Mouse (Mus musculus): ENCODE results near the gene Morn1.

Gene Morn1

GRCm38 (mm10) chr4:155163685-155164084, 77.3 kb downstream of the Morn1 start:
- no peak for DNase-seq

DNA sequence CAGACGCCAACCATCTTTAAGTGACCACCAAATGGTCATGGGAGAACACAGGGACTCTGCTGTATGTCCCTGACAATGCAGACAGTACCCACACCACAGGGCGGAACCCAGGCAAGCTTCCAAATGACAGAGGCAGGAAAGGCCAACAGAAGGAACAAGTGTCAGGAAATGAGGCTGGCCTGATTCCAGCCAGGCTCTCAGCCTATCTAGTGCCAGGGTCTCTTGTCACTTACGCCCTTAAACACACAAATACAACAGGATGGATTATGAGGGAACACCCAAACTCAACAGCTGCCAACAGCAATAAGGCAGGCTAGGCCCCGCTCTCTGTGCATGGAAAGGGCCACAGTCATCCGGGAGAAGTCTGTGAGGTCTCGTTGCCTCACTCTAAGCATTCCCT, 78.2 kb downstream of the Morn1 start:
- peak; percentile 71 to 83 for DNase-seq

GRCm38 (mm10) chr4:155165861-155166260, 79.5 kb downstream of the Morn1 start:
- no peak for DNase-seq

DNA sequence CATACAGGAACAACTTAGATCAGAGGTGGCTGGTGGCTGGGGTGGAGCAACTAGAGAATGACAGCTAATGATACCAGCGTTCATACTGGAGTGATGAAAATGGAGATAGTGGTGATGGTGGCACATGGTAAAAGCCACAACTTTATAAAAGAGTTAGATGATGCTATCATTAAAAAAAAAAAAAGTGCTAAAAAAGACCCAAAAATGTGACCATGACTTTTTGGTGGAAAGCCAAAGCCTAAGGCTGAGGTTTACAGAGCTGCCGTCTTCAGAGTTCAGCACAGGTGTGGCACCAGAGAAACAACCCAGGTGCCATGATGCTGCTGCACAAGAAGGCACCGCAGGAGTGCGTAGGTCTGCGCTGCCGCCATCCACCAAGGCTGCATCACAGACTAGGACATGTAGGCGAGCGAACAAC, 82.5 kb downstream of the Morn1 start:
- no peak for DNase-seq

DNA sequence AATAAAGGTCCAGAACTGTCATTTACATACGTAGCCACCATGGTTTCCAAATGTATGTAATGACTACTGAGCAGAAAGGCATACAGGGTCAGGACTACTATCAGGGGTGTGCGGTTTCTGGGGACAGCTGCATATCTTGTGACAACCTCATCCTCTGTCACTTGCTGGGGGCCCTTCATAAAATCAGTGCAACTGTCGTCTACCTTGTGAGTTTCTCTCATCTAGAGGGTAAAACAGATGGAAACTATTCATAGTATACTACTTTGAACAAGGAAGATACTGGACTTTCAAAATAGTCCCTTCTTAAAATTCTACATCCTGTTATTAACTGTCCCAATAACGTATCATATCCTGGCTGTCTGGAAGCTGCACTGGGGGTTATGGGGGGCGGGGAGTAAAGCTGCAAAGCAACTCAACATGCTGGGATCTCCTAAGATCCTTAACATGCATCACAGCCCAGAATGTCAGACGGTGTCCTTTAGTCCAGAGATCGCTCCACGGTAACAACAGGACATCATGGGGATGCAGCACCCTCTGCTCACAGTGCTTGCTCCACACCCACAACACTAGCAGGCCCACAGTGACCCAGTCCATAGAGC, 84.3 kb downstream of the Morn1 start:
- no peak for DNase-seq

GRCm38 (mm10) chr4:155171961-155172533, 85.7 kb downstream of the Morn1 start:
- no peak for DNase-seq

GRCm38 (mm10) chr4:155172909-155173821, 86.8 kb downstream of the Morn1 start:
- DNase-seq = peak; percentile 97 to 98

DNA sequence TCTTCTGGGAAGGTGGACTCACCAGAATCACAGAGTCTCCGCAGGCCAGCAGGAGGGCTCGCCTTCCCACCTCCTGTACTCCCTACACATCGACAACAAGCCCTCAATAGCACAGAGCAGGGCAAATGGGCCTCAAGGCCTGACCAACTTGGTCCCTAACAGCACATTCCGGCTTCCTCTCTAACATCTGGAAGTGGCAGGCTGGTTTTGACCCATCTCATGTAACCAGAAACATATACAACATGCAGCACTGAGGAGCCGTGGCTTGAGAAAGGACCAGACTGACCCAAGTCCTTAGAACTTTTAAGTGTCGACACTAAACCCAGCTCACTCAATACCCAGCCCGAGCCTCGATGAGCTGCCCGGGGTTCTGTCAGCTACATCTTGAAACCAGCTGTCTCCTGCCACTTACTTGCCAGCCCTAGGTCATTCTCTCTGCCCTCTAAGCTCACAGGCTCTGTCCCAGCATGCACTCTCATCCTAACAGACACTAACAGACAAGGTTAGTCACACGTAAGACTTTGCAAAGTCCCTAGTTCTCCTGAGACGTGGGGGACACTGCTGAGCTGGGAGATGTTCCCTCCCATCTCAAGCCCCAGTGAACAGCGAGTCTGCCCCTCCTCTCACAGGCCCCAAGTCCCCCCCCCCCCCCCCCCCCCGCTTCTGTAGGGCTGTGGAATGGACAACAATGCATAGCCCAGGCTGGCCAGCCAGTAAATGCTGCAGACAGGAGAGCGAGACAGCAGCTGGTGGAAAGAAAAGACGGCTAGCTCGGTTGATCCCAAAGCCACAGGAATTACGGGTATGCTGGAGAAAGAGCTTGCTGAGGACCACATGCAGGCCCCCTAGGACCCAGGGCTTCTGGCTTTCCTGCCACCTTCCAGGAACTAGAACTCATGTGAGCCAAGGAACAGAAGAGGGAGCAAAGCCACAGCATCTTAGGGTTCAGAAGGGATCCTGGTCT, 87.7 kb downstream of the Morn1 start:
- peak in 1 of 2 experiments; percentile 51 for DNase-seq

DNA sequence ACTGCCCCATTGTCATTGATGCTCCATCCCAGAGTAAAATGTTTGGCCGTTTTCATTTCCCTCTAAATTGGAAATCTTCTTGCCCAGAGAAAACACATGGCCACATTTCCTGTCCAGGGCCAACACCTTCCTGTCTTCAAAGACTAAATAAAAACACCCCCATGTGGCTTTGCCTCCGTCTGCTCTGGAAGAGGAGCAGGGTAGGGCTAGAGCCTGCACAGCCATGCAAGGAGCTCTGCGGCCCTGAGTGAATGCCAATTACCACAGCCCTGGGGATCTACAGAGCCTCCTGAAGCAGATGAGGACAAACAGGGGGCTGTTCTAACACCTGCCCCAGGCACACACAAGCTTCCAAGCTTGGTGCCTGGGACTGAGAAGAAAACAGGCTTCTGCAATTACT, 89.8 kb downstream of the Morn1 start:
- no peak for DNase-seq

DNA sequence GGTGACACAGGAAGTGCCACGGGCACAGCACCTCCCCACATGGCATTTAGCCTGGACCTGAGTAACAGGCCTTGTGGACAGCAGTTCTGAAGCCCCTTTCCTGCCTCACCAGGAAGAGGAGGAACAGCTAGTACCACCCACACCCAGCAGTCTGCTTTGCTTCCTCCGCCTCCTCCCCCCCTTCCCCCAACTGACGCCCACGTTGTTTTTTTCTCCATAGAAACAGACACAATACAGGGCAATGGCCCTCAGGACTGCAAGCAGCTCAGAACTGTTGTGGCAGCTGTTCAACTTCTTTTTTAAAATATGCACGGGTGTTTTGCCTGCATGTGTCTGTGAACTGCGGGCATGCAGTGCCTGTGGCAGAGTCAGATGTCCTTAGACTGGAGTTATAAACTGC, 91.9 kb downstream of the Morn1 start:
- peak; percentile 70 to 81 for DNase-seq

DNA sequence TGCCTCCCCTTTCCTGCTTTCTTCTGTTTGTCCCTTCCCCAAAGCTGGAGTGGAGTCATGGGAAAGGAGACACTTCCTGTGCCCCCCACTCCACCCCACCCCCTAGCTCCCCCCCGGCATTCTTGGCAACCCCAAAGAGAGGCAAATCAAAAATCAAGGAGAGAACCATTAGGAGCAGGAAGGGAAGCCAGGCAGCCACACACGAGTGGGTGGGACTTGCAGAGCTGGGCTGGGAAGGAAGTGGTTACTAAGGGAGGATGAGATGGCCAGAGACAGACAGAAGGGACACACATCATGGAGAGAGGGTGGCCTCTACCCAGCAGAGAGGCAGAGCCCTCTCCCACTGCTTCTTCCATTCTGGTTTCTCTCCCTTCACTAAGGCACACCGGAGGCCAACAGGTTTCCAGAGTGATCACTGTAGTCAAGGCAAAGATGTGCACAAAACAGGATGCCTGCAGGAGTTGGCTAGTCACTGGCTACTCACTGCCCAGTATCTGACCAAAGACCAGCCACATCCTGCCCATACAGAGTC, 92.7 kb downstream of the Morn1 start:
- DNase-seq = peak; percentile 60 to 74

DNA sequence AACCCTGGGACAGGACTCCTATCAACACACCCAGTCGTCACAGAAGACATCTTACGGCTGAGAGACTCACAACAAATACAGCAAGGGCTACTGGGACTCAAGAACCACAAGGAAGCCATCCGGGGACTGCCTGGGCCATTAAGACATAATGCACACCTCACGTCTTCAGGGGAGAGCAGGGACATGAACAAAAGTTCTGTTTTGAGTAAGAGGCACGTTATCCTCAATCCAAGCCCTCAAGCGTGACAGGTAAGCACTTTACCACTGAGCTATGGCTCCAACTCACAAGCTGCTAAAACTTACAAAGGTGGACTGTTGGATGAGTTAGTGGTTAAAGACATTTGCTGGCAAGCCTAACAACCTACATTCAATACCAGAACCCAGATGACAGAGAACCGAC, 96.8 kb downstream of the Morn1 start:
- no peak for DNase-seq

- no peak for DNase-seq
Observed at GRCm38 (mm10) chr4:155184248-155185070, 98.1 kb downstream of the Morn1 start.

- no peak for DNase-seq
Observed at GRCm38 (mm10) chr4:155185845-155186244, 99.5 kb downstream of the Morn1 start.

- no peak for DNase-seq
Observed at GRCm38 (mm10) chr4:155187192-155187674, 100.9 kb downstream of the Morn1 start.

- DNase-seq = no peak
Observed at GRCm38 (mm10) chr4:155188341-155188740, 102.0 kb downstream of the Morn1 start.

DNA sequence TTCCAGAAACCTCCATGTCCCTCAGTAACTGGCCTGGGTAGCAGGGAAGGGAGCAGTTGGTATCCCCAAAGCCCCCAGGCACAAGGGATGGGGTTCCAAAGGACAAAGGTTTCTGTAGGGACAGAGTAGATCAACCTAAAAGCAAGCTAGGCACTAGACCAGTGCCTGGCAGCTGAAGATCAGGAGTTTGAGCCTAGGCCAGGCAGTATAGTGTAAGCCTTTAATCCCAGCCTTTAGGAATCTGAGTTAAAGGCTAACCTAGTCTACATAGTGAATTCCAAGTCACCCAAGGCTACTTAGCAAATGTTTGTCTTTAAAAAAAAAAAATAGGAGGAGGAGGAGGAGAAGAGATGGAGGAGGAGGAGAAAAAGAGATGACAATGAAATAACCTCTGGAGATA, 102.4 kb downstream of the Morn1 start:
- no peak for DNase-seq

GRCm38 (mm10) chr4:155189711-155190139, 103.3 kb downstream of the Morn1 start:
- peak; percentile 54 to 70 for DNase-seq

DNA sequence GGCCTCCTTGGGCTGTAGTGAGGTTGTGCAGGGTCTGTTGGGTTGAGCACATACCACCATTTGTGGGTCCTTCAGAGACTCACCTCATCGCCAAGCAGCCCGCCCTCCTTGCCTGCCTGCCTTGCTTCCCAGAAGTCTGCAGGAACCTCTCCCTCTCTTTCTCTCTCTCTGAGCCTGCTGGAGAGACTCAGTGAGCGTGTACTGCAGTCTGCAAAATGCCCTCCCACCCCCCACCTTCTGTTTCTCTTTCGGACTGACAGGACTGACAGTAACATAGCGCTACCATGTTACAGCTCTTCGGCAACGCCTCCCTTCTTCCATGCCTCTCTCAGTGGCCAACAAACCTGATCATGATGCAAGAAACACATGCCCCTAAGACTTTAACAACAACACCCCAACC, 103.9 kb downstream of the Morn1 start:
- no peak for DNase-seq
